Comparison of ENCODE assay signal across 9 mouse cellular contexts in the genomic region with DNA sequence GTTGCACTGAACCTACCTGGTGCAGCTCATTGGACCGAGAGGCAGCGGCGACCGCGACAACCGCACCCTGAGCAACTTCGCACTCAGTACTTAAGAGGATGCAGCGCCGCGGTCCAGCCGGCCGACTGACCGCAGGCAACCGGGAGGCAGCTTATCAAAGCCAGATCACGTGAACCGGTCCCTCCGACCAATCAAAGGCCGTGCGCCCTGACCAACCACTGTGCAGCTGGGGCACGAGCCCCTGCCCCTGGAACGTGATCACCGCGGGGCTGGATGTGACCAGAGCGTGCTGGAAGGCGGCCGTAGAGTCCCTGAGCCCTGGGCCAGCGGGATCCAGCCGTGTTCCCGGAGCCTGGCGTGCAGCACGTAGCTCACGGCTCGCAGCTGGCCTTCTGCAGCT. TPM values are rescaled to one million over a fixed set of nuclear protein-coding genes. Genes with fewer than 3 reads are reported as not detected.
A peak's percentile ranks its signal among the peaks of the same experiment; 100 is the strongest.
DNase-seq lines count a peak whose midpoint lies in the region; ATAC-seq and TF ChIP-seq lines count a peak whose summit lies in the region.
"Had no signal": no experiment of that assay in that cellular context is flagged by ENCODE, and none has a peak within 500 bp of the region (broad histone marks: within the 10 kb centered on the region; RNA-seq: fewer than 3 reads in every experiment).

A gene (minus strand): TSS at position 117 of the 400 bp plus-strand sequence.

- peak within 1 kb of the TSS; percentile 59 for H3K4me3 ChIP-seq in brown adipose tissue, adult 24 weeks (ENCODE audit: insufficient read depth, low read depth, low read length)
- peak within 1 kb of the TSS; percentile 54 for H3K4me3 ChIP-seq in forebrain, embryonic 13.5 days
- peak within 1 kb of the TSS; percentile 69 for H3K4me3 ChIP-seq in heart, postnatal 0 days (ENCODE audit: low read depth, low read length)
- peak within 1 kb of the TSS; percentile 42 for H3K4me3 ChIP-seq in liver, embryonic 13.5 days (replicated peaks)
- H3K4me3 ChIP-seq in neural tube, embryonic 12.5 days, result peak within 1 kb of the TSS; percentile 49

- peak within 1 kb of the TSS; percentile 70 for H3K9ac ChIP-seq in forebrain, embryonic 13.5 days
- peak within 1 kb of the TSS; percentile 61 for H3K9ac ChIP-seq in heart, postnatal 0 days (replicated peaks; ENCODE audit: low read depth, low read length)
- peak within 1 kb of the TSS; percentile 41; the same call in 1 of the 2 replicates for H3K9ac ChIP-seq in liver, embryonic 13.5 days
- peak within 1 kb of the TSS; percentile 63 for H3K9ac ChIP-seq in neural tube, embryonic 12.5 days

- under 1% methylated on average over 33 of the region's 33 CpGs for WGBS in forebrain, embryonic 13.5 days
- under 1% methylated on average over 33 of the region's 33 CpGs for WGBS in heart, postnatal 0 days
- WGBS in liver, embryonic 13.5 days (ENCODE audit: insufficient replicate concordance), result under 1% methylated on average over 33 of the region's 33 CpGs
- under 1% methylated on average over 33 of the region's 33 CpGs for whole genome bisulfite sequencing in neural tube, embryonic 12.5 days

- peak; percentile 95 for TF ChIP-seq EP300 in heart, postnatal 0 days (IDR thresholded peaks at IDR 0.05; ENCODE audit: low read depth)

- peaks cover 10% of the 10 kb centered on the region; the same call in 1 of the 2 replicates for H3K36me3 ChIP-seq in forebrain, embryonic 13.5 days (ENCODE audit: poor library complexity, severe bottlenecking)
- H3K36me3 ChIP-seq in heart, postnatal 0 days (replicated peaks; ENCODE audit: control insufficient read depth, insufficient read depth, low read length), result peaks cover 27% of the 10 kb centered on the region
- no peaks in the 10 kb centered on the region for H3K36me3 ChIP-seq in liver, embryonic 13.5 days
- no peaks in the 10 kb centered on the region for H3K36me3 ChIP-seq in neural tube, embryonic 12.5 days

- no peaks in the 10 kb centered on the region for H3K9me3 ChIP-seq in forebrain, embryonic 13.5 days (replicated peaks)
- no peaks in the 10 kb centered on the region for H3K9me3 ChIP-seq in heart, postnatal 0 days (replicated peaks; ENCODE audit: control insufficient read depth, low read length)
- H3K9me3 ChIP-seq in liver, embryonic 13.5 days (replicated peaks), result no peaks in the 10 kb centered on the region
- H3K9me3 ChIP-seq in neural tube, embryonic 12.5 days, result no peaks in the 10 kb centered on the region

- no peaks in the 10 kb centered on the region for H3K27me3 ChIP-seq in forebrain, embryonic 13.5 days
- H3K27me3 ChIP-seq in heart, postnatal 0 days (ENCODE audit: control insufficient read depth, insufficient read depth, low read length), result no peaks in the 10 kb centered on the region
- peaks cover 33% of the 10 kb centered on the region for H3K27me3 ChIP-seq in liver, embryonic 13.5 days
- no peaks in the 10 kb centered on the region for H3K27me3 ChIP-seq in neural tube, embryonic 12.5 days (replicated peaks)

- peak within 1 kb of the TSS; percentile 63 for H3K27ac ChIP-seq in brown adipose tissue, adult 24 weeks (replicated peaks; ENCODE audit: low read depth, low read length)
- H3K27ac ChIP-seq in forebrain, embryonic 13.5 days, result no peak within 1 kb of the TSS
- H3K27ac ChIP-seq in heart, postnatal 0 days (ENCODE audit: low read depth), result peak within 1 kb of the TSS; percentile 94
- H3K27ac ChIP-seq in liver, embryonic 13.5 days, result peak within 1 kb of the TSS; percentile 34
- H3K27ac ChIP-seq in neural tube, embryonic 12.5 days, result peak within 1 kb of the TSS; percentile 47

- H3K4me1 ChIP-seq in brown adipose tissue, adult 24 weeks (ENCODE audit: control insufficient read depth, insufficient read depth, insufficient read length, low read length), result peaks cover 14% of the 10 kb centered on the region
- H3K4me1 ChIP-seq in forebrain, embryonic 13.5 days, result peaks cover 4% of the 10 kb centered on the region; the same call in 1 of the 2 replicates
- peaks cover 29% of the 10 kb centered on the region for H3K4me1 ChIP-seq in heart, postnatal 0 days (ENCODE audit: control insufficient read depth, insufficient read depth)
- no peaks in the 10 kb centered on the region for H3K4me1 ChIP-seq in liver, embryonic 13.5 days (replicated peaks)
- H3K4me1 ChIP-seq in neural tube, embryonic 12.5 days, result no peaks in the 10 kb centered on the region

- DNase-seq in B cell, adult 2 months, result peak; percentile 3
- peak; percentile 96 for DNase-seq in heart, postnatal 0 days (ENCODE audit: low spot score)
- DNase-seq in kidney, postnatal 36 days, result peak; percentile 90 to 94
- peak; percentile 42 for DNase-seq in liver, embryonic 13.5 days
- peak; percentile 90 for DNase-seq in testis, postnatal 10 days (ENCODE audit: low spot score)

- no peak for TF ChIP-seq CTCF in heart, postnatal 0 days (IDR thresholded peaks at IDR 0.05; ENCODE audit: low read depth)

- peak within 1 kb of the TSS; percentile 79 for H3K4me2 ChIP-seq in forebrain, embryonic 13.5 days
- peak within 1 kb of the TSS; percentile 63 for H3K4me2 ChIP-seq in heart, postnatal 0 days (ENCODE audit: low read depth, low read length)
- H3K4me2 ChIP-seq in liver, embryonic 13.5 days, result peak within 1 kb of the TSS; percentile 59
- H3K4me2 ChIP-seq in neural tube, embryonic 12.5 days (replicated peaks), result peak within 1 kb of the TSS; percentile 79

- peak; percentile 98 for ATAC-seq in forebrain, embryonic 13.5 days
- ATAC-seq in heart, postnatal 0 days (ENCODE audit: insufficient read depth, low read depth), result peak; percentile 99
- peak; percentile 90 for ATAC-seq in liver, embryonic 13.5 days (ENCODE audit: low read depth)
- ATAC-seq in neural tube, embryonic 12.5 days (ENCODE audit: low FRiP score, low read depth), result peak; percentile 99

RNA-seq across cellular contexts. Expression of the gene that starts here (rescaled TPM):
- polyA plus RNA-seq in brown adipose tissue, adult 24 weeks (2012; ENCODE audit: insufficient read depth, insufficient read length, missing spikeins), result 88.4 and 124 TPM in 2 replicates
- 3.7 and 4.9 TPM in 2 replicates for polyA plus RNA-seq in forebrain, embryonic 13.5 days (2015; fragmentation: Nextera tagmentation; extraction: Ambion mirVana)
- total RNA-seq in heart, postnatal 0 days (2014; rRNA removed; ENCODE audit: low replicate concordance), result 35.1 and 56.9 TPM in 2 replicates
- polyA plus RNA-seq in heart, postnatal 0 days (2015; fragmentation: Nextera tagmentation; extraction: Ambion mirVana), result 39.0 and 44.6 TPM in 2 replicates
- polyA plus RNA-seq in liver, embryonic 13.5 days (2015; fragmentation: Nextera tagmentation; extraction: Ambion mirVana), result 0.81 and 1.0 TPM in 2 replicates
- 3.5 and 3.9 TPM in 2 replicates for polyA plus RNA-seq in neural tube, embryonic 12.5 days (2016; fragmentation: Nextera tagmentation; extraction: Ambion mirVana)
- total RNA-seq: MEL had no signal

Comparison
In these comparisons a context has a peak if more than half of its experiments do, and no peak if none do; other contexts are left out.
1. DNase-seq: peak in every context shown above with its lines; median percentile 96 in heart, postnatal 0 days; 92 in kidney, postnatal 36 days; 90 in testis, postnatal 10 days; 42 in liver, embryonic 13.5 days; 3 in B cell, adult 2 months.